Mouse (Mus musculus) liver (tissue): ENCODE results near the gene Prkch.
A peak's percentile ranks its signal among the peaks of the same experiment; 100 is the strongest.

Source experiments
- DNase-seq: peaks from one replicate; pipeline ENCODE4 v3.0.0-alpha.2; 2020; ENCODE audit warnings: mixed read lengths

Gene Prkch

DNA sequence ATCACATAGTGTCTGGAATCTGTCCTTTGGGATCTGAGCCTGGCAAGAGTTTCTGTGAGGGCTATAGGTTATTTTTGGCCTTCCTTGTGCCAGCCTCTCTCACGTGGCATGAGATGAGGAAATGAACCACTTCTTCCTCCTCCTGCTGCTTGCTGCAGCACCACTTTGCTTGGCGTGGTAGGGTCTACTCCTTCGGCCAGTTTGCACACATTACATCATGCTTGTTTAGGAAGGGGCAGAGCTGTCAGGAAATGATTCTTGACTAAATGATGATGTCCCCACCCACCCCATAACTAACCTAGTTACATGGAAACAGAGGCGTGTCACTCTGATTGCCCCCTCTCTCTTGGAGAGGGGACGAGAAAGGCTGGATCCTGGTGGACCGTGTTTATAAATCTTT, 28.6 kb downstream of the Prkch start:
- no peak for DNase-seq

- no peak for DNase-seq
Measured at GRCm38 (mm10) chr12:73617652-73618051, 33.1 kb downstream of the Prkch start.

- DNase-seq = no peak
Measured at GRCm38 (mm10) chr12:73625277-73626032, 40.9 kb downstream of the Prkch start.

- no peak for DNase-seq
Measured at GRCm38 (mm10) chr12:73627902-73628301, 43.3 kb downstream of the Prkch start.

DNA sequence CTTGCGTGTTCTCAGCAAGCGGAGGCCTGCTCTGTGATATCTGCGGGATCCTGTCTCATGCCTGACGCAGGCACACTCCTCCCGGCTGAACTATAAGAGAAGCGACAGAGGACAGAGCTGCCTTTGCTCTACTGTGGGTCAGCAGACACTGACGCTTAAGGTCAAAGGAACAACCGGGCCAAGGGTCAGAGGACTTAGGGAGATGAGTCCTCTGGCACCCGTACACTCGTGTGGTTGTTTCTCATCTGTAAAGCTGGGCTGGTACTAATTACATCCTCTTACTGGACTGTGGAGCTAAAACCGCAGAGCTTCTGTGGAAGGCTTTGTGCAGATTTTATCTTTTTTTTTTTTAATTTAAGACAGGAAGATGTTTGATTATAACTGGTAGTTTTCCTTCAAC, 46.0 kb downstream of the Prkch start:
- no peak for DNase-seq

- DNase-seq = no peak
Measured at GRCm38 (mm10) chr12:73631148-73631547, 46.6 kb downstream of the Prkch start.

DNA sequence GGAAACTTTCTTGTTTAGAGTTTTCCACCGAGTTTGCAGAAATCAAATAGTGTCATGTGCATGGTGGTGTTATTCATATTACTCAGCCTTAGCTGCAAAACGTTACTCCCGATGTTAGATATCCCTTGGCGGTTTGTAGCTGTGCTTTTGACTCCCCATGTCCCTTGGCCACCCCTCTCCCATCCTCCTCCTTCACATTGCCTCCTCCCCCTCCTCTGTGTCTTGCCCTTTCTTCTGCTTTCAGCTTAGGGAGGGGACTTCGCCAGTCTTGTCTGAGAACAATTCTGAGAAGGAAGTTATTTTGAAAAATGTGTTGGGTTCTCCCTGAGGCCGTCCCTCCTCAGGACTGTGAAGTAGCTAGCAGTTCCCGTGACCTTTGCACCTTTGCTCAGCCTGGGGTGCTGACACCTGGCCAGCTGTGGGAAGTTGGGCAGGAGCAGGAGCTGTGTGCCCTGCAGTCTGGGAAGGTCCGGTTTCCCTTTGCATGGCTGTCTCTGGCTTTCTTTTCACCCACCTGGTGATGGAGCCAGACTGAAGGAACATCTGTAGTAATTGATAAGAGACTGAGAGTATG, 48.2 kb downstream of the Prkch start:
- DNase-seq = no peak

- no peak for DNase-seq
Measured at GRCm38 (mm10) chr12:73633707-73634106, 49.1 kb downstream of the Prkch start.

DNA sequence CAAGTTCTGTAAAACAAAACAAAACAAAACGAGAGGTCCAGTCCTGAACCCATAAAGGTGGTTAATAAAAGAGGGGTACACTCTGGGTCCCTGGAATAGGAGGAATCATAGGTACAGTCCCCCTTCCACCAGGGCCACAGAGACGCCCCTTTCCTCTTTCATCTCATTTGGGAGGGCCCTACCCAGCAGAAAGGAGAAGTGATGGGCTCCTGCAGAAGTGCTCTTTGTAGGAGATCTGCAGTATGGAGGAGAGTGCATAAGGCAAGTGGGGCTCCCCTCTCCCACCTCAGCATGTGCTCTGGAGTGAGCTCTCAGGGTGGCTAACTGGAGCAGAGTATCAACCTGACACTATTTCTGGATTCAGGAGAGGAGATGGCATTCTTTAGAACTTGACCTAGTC, 55.0 kb downstream of the Prkch start:
- DNase-seq = no peak

- DNase-seq = no peak
Measured at GRCm38 (mm10) chr12:73641183-73641582, 56.6 kb downstream of the Prkch start.

DNA sequence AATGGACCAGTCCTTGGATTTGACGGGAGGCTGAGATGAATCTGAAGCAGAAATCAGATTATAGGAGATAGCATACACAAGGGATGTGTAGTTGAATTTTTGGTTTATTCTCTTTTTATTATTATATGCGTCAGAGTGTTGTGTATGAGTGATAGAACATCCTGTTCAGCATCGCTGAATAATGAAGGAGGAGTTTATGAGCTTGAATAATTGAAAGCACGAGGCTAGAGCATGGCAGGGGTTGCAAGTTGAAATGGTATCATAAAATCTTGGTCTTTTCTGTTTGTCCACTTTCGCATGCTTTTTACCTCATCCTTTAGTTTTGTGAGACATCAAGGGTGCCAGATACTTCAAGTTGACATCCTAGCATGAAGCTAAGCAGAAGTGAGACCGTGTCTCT, 60.6 kb downstream of the Prkch start:
- no peak for DNase-seq

DNA sequence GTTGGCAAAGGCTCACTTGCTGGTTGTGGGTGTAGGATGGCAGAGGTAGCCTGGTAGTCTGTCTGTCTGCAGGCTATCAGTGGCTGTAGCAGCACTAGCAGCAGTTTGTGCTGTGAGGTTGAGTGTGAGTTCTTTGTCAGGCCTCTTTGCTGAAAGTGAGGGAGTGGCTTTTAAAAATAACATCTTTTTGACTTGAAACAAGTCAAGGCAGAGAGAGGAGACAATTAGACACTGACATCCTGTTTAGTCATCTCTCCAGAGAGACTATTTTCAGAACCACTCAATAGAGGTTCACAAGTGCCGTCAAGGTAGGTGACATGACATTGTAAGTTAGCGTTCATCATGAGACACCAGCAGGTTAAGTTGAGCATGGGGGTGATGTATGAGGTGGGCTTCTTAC, 63.1 kb downstream of the Prkch start:
- no peak for DNase-seq

GRCm38 (mm10) chr12:73656568-73657204, 72.1 kb downstream of the Prkch start:
- DNase-seq = peak; percentile 14

DNA sequence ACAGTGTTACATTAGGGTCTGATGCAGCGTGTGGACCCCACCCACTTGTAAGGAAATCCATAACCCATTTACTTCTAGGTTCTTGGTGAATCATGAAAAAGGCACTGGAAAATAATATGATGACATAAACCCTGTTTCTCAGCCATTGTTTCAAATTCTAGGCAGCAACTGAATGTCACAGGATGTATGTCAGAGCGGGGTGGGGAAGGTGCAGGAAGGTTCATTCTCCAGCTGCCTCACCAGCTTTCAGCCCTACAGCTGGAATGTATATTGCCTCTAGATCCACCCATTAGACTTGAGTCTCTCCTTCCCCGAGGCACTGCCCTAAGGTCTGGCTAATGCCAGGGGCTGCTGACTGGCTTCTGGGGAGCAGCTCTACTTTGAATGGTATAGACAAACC, 78.8 kb downstream of the Prkch start:
- no peak for DNase-seq

- no peak for DNase-seq
Measured at GRCm38 (mm10) chr12:73666701-73667100, 82.1 kb downstream of the Prkch start.

DNA sequence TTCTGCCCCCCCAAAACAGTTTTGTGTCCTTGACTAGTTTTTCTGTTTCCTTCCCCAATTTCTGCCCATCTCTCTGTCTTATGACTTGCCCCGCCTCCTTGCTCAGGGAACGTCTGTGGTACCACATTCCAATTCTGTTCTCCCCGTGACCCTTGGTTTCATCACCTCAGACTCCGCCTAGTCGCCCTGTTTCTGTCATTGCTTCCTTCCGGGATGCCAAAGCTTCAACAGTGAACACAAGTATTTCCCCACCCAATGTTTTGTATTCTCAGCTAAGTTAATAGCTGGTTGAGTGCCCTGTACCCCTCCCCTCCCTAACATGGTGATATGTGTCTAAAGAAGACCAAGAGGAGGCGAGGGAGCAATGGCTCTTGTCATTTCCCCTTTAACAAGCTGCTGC, 83.0 kb downstream of the Prkch start:
- DNase-seq = peak; percentile 9

DNA sequence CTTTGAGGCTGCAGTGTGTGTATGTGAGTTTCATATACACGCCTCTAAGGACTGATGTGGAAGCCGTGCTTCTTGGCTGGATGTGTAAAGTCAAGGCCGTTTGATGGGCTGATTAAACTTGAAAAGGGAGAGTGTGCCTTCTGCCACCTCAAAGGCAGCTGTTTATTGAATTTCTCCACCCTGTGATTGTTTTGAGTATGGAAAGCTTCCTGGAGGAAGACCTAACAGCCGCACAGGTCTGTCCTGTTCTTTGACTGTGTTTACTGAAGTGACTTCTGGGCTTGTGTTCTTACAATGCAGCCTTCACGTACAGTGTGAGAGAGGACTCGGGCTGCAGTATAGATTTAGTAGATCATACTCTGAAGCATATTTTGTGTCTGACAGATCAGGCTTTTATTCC, 86.1 kb downstream of the Prkch start:
- DNase-seq = no peak

- no peak for DNase-seq
Measured at GRCm38 (mm10) chr12:73671540-73671939, 86.9 kb downstream of the Prkch start.

DNA sequence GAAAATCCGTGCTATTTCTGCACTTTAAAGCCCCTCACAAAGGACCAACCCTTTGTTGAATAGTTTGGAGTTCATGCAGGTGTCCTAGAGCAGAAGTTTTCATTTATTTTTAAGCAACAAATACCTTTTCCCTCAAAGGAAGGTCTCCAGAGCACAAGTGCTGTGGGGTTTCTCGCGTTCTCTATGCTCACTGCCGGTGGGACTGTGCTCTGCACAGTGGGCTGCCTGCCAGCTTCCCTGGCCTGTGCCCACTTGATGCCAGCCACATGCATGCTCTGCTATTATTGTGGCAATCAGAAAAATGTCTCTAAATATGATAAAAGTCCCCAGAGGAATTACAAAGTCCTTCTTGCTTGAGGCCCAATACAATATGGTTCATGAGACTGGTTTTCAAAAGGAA, 87.4 kb downstream of the Prkch start:
- no peak for DNase-seq

- DNase-seq = no peak
Measured at GRCm38 (mm10) chr12:73673783-73674182, 89.2 kb downstream of the Prkch start.

DNA sequence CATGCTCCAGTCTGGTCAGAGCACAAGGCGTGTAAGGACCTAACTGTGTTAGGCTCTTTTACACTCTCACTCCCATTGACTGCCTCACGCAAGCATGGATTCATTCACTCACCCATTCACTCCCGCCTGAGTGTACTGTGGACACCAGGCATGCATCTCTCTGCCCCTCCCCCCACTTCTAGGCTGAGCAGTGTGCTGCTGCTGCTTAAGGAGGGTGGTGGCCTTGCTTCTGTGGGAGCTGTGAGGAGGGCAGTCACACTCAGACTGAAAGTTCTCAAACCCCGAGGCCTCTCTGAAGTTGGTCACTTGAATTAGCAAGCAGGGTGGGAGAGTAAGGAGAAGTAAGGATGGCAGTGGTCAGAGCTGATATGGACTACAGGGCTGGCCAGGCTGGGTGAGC, 90.6 kb downstream of the Prkch start:
- no peak for DNase-seq

GRCm38 (mm10) chr12:73679400-73679801, 94.8 kb downstream of the Prkch start:
- DNase-seq = no peak

- DNase-seq = no peak
Measured at GRCm38 (mm10) chr12:73682921-73683346, 98.3 kb downstream of the Prkch start.

DNA sequence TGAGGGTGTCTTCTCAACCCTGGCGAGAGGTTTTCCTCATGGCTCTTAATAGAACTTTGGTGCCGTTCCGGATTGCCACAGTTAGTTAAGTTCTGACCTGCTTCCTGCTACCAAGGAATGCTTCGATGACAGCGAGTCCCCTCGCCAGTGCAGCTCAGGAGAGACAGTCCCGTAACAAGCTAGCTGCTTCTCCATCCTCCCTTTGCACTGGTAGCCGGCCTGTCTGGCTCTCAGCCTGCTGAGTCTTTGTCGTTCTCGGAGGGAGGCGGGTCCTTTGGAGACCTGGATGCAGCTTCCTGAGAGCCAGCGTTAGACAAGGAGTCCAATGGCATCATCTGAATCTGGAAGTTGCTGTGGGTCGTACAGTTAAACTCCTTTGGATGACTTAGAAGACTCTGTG, 101.3 kb downstream of the Prkch start:
- DNase-seq = no peak
